Mouse (Mus musculus) liver, embryonic 14.5 days (tissue): ENCODE measurements at regions not wholly inside any gene's neighbourhood (a gene's known extent, or its start where the extent isn't known, plus 50 kb on each side); places are given as distances from the start of the nearest gene placed in this dataset.
A peak's percentile ranks its signal among the peaks of the same experiment; 100 is the strongest.

ENCODE experiments used
- ATAC-seq: fragments of 200-750 bp; cut with Nextera tagmentation; 2 replicates; pipeline ENCODE4 v1.8.0; 2017; ENCODE audit warnings: moderate number of reproducible peaks, mild to moderate bottlenecking, moderate library complexity; ENCODE audit not compliant: insufficient read depth
- DNase-seq, 3 experiments: peaks; one replicate each; pipeline ENCODE4 v3.0.0-alpha.2; 2012 to 2013; ENCODE audit warnings: low read depth in 3 of 3, low spot score in 3 of 3
- H3K27ac ChIP-seq: fragments of 300-500 bp; sonication (generic); 2 replicates; pipeline ENCODE4 v1.5.1; 2014; ENCODE audit warnings: moderate library complexity, mild to moderate bottlenecking, control low read depth, inconsistent platforms
- H3K27me3 ChIP-seq: fragments of 300-500 bp; sonication (generic); 2 replicates; pipeline ENCODE4 v1.6.1; 2014; ENCODE audit warnings: mild to moderate bottlenecking, low read length, moderate library complexity; ENCODE audit not compliant: control insufficient read depth, insufficient read depth
- H3K36me3 ChIP-seq: fragments of 300-500 bp; sonication (generic); replicated peaks from 2 replicates; pipeline ENCODE4 v1.6.1; 2014; ENCODE audit warnings: low read depth; ENCODE audit not compliant: control insufficient read depth, insufficient read depth
- H3K4me1 ChIP-seq, 2 experiments: fragments of 200-500 bp in 1 of 2; fragments of 300-500 bp in 1 of 2; sonication (generic) in 1 of 2; replicated peaks; 2 replicates each; pipeline ENCODE4 v1.6.1; 2012 to 2014; ENCODE audit warnings: antibody characterized with exemption in 1 of 2, inconsistent platforms in 1 of 2, low read length in 1 of 2; ENCODE audit not compliant: control insufficient read depth in 2 of 2, insufficient read depth in 2 of 2
- H3K4me2 ChIP-seq: fragments of 300-500 bp; sonication (generic); 2 replicates; pipeline ENCODE4 v1.6.1; 2014; ENCODE audit warnings: low read depth, mild to moderate bottlenecking, control low read depth, moderate library complexity
- H3K4me3 ChIP-seq, 2 experiments: fragments of 200-500 bp in 1 of 2; fragments of 300-500 bp in 1 of 2; sonication (generic) in 1 of 2; 2 replicates each; pipeline ENCODE4 v1.5.1; 2012 to 2014; ENCODE audit warnings: low read depth in 2 of 2, low read length in 2 of 2, mild to moderate bottlenecking in 2 of 2, control low read depth in 1 of 2, inconsistent platforms in 1 of 2, moderate library complexity in 1 of 2; ENCODE audit not compliant: insufficient read depth in 1 of 2
- H3K9ac ChIP-seq: fragments of 300-500 bp; sonication (generic); replicated peaks from 2 replicates; pipeline ENCODE4 v1.6.1; 2014; ENCODE audit warnings: mild to moderate bottlenecking, control low read depth, moderate library complexity
- H3K9me3 ChIP-seq: fragments of 300-500 bp; sonication (generic); 2 replicates; pipeline ENCODE4 v1.6.1; 2016; ENCODE audit warnings: low read length, mixed read lengths; ENCODE audit not compliant: control insufficient read depth
- CTCF ChIP-seq: IDR thresholded peaks from 2 replicates; pipeline ENCODE4 v1.5.1; 2016; ENCODE audit warnings: antibody characterized with exemption, low read depth, control low read depth
- EP300 ChIP-seq: IDR thresholded peaks from 2 replicates; pipeline ENCODE4 v1.6.1; 2016; ENCODE audit warnings: antibody characterized with exemption, low read depth
- WGBS: fragments of 180-500 bp; shearing (Covaris S2); extraction: QIAGEN DNeasy Blood & Tissue Kit; methylation state at CpG from one replicate; pipeline ENCODE4 v1.1.7; 2014; ENCODE audit not compliant: insufficient replicate concordance; 5-methylcytosine and 5-hydroxymethylcytosine counted together

DNA sequence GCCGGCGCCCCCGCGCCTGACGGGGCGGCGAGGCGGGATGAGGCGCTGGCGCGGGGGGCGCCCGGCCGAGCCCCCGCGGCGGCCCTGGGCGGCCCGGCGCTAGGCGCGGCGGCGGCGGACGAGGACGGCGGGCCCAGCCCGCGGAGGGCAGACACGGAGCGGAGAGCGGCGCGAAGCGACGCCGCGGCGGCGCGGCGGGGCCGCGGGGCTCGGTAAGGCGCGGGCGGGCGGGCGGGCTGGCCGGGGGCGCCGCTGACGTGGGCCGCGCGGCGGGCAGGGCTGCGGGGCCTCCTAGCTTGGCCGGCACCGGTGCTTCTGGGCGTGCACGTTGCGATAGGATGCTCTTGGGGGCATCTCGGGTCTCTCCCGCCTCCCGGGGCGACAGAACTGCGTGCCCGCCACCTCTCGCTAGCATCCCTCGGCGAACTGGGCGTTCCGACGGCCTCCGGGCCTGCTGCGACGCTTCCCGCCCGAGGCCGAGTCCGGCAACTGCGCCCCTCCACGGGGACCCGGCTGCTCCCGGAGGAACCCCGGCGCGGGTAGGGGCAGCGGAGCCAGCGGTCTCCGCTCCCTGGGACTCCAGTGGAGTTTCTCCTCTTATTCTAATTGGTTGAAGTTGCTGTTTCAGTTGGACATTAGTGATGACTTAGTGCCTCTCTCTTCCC, 83.3 kb upstream of the Arhgap32 start:
- no peak overlapping the region for H3K27ac ChIP-seq

DNA sequence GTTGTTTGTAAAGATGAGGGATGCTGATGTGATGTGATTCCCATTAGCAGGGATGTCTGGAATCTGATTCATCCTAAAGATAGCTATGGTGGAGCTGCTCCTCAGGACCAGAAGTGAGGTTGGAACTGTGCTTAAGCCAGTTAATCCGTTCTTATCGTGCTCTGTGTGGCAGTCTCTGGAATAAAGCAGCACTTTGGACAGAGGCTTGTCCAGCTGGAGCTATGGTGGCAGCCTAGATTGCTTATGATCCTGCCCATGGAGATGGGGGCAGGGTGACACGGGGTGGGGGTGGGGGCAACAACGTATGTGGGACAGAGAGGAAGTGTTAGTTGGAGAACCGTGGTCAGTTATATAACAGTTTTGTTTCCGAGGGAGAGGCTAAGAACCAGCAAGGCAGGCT, 82.0 kb upstream of the Arhgap32 start:
- Histone ChIP-seq H3K9me3 (no peaks in the 10 kb centered on the region), H3K4me2 (no peak overlapping the region), H3K36me3 (no peaks in the 10 kb centered on the region), H3K27me3 (peaks cover 37% of the 10 kb centered on the region), H3K4me1 (no peaks in the 10 kb centered on the region; a peak in 1 of 4 replicates), H3K27ac (no peak overlapping the region), H3K9ac (no peak overlapping the region), H3K4me3 (no peak overlapping the region)
- DNase-seq = no peak
- ATAC-seq = no peak
- 11% methylated on average over 6 of the region's 6 CpGs for WGBS
- TF ChIP-seq EP300 (no peak), CTCF (no peak)

More for the DNA sequence above, 83.3 kb upstream of the Arhgap32 start:
- Histone ChIP-seq H3K4me1 (no peaks in the 10 kb centered on the region), H3K36me3 (no peaks in the 10 kb centered on the region), H3K9ac (no peak overlapping the region; the same call in 1 of the 2 replicates), H3K4me3 (peak overlapping the region; percentile 48 to 51), H3K27me3 (peaks cover 37% of the 10 kb centered on the region), H3K4me2 (peak overlapping the region; percentile 63), H3K9me3 (no peaks in the 10 kb centered on the region)
- DNase-seq = no peak
- WGBS = under 1% methylated on average over 67 of the region's 94 CpGs
- peak; percentile 31; the same call in 1 of the 2 replicates for ATAC-seq
- TF ChIP-seq CTCF (no peak), EP300 (no peak)

DNA sequence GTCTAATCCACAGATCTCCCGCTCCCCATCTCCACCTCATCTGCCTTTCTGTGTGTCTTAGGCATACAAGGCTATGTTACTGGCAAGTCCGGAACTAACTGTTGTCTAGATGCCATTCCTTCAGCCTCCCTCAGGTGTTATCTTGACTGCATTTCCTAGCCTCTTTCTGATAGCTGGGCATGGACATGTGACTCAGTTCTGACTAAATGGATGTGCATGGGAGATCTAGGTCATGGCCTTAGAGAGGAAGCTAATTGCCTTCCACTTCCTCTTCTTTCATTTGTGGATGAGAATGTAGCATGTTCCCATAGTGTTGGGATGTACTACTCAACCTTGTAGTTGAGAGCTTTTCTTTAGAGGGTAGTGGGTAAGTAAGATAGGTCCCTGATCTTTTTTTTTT, 75.9 kb upstream of the Arhgap32 start:
- ATAC-seq (no peak), DNase-seq (no peak)
- Histone ChIP-seq H3K4me3 (no peak overlapping the region), H3K4me1 (no peaks in the 10 kb centered on the region; a peak in 1 of 4 replicates), H3K27me3 (no peaks in the 10 kb centered on the region), H3K9me3 (no peaks in the 10 kb centered on the region), H3K27ac (no peak overlapping the region), H3K4me2 (no peak overlapping the region), H3K36me3 (no peaks in the 10 kb centered on the region), H3K9ac (no peak overlapping the region)
- WGBS = 49% methylated on average over 2 of the region's 2 CpGs
- TF ChIP-seq EP300 (no peak), CTCF (no peak)

DNA sequence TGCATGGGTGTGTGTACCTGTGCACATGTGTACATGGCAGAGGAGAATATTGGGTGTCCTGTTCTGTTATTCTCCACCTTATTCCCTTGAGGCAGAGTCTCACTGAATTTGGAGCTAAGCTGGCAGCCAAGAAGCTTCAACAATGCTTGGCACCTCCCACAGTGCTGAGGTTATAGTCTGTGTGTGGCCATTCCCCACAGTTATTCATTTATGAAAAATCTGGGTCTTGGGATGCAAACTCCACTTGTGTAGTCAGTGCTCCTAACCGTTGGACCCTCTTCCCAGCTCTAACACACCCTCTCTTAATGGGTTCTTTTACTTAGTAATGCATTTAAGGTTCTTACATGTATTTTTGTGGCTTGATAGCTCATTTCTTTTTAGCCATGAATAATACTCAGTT, 72.6 kb upstream of the Arhgap32 start:
- H3K9me3 ChIP-seq = no peaks in the 10 kb centered on the region
- no peak overlapping the region for H3K9ac ChIP-seq
- WGBS = 48% methylated on average over 1 of the region's 1 CpGs
- no peak overlapping the region for H3K4me3 ChIP-seq
- ATAC-seq = no peak
- H3K4me1 ChIP-seq = no peaks in the 10 kb centered on the region; a peak in 2 of 4 replicates
- no peak for DNase-seq
- no peak overlapping the region for H3K4me2 ChIP-seq
- no peak overlapping the region for H3K27ac ChIP-seq
- H3K36me3 ChIP-seq = no peaks in the 10 kb centered on the region
- H3K27me3 ChIP-seq = no peaks in the 10 kb centered on the region
- TF ChIP-seq CTCF = no peak
- TF ChIP-seq EP300 = no peak

DNA sequence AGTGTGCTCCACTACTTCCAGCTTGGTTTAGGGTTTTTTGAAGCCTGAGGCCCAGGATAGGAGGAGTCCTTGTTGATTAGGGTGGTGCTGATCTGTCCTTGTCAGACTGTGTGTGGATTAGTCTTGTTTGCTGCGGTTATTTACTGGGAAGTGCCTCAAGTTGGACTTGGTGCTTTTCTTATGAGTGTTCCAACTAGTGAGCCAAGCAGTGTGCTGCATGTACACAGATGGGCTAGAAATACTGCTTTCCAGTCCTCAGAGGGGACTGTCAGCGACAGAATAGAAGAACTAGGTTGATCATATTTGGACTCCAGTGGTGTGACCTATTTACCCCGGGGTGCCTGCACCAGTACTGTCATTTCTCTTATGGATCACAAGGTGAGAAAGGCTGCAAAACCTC, 69.1 kb upstream of the Arhgap32 start:
- Histone ChIP-seq H3K9ac (no peak overlapping the region), H3K4me2 (no peak overlapping the region), H3K4me3 (no peak overlapping the region), H3K4me1 (no peaks in the 10 kb centered on the region; a peak in 1 of 4 replicates), H3K9me3 (no peaks in the 10 kb centered on the region), H3K27me3 (no peaks in the 10 kb centered on the region), H3K27ac (no peak overlapping the region), H3K36me3 (no peaks in the 10 kb centered on the region)
- TF ChIP-seq CTCF = no peak
- no peak for TF ChIP-seq EP300
- ATAC-seq = no peak
- no peak for DNase-seq
- 63% methylated on average over 3 of the region's 3 CpGs for WGBS
